Mouse (Mus musculus) lung, postnatal 10 days (tissue): Measurements from ENCODE around the gene Sstr4.
A peak's percentile ranks its signal among the peaks of the same experiment; 100 is the strongest.

Experiments used
- DNase-seq: peaks from one replicate; pipeline ENCODE4 v3.0.0; 2021

The Sstr4 gene

GRCm38 (mm10) chr2:148432346-148432745, 37.2 kb downstream of the Sstr4 start:
- DNase-seq = no peak

- DNase-seq = peak; percentile 11
These were observed 41.1 kb downstream of the Sstr4 start for GRCm38 (mm10) chr2:148436285-148436684.

- DNase-seq = no peak
These were observed 44.6 kb downstream of the Sstr4 start for GRCm38 (mm10) chr2:148439691-148440276.

GRCm38 (mm10) chr2:148441421-148441820, 46.3 kb downstream of the Sstr4 start:
- DNase-seq = no peak

- peak; percentile 32 for DNase-seq
These were observed 47.0 kb downstream of the Sstr4 start for GRCm38 (mm10) chr2:148442172-148442571.

GRCm38 (mm10) chr2:148442710-148443109, 47.6 kb downstream of the Sstr4 start:
- DNase-seq = peak; percentile 6

GRCm38 (mm10) chr2:148443249-148443958, 48.3 kb downstream of the Sstr4 start, which contains the start of gene Cd93:
Gene Cd93, minus strand, starts transcription at chr2:148443563.
- DNase-seq = peak; percentile 70

- peak; percentile 47 for DNase-seq
These were observed 49.3 kb downstream of the Sstr4 start for GRCm38 (mm10) chr2:148444472-148444871.

GRCm38 (mm10) chr2:148445616-148446015, 50.5 kb downstream of the Sstr4 start:
- DNase-seq = no peak
